Mouse (Mus musculus) heart, adult 18-20 months (tissue): ENCODE measurements around the gene Cmbl. TPM values are rescaled to one million over a fixed set of nuclear protein-coding genes. Genes with fewer than 3 reads are reported as not detected.
"Not testable (repeated sequence)": the region's sequence is repeated elsewhere in the genome, so short reads cannot be mapped to it uniquely, and the experiment has no call there.

ENCODE experiments used
- DNase-seq, 2 experiments: peaks; one replicate each; pipeline ENCODE4 v3.0.0; 2021 to 2022; ENCODE audit warnings: mixed read lengths in 1 of 2
- total RNA-seq, 2 experiments: library from RNA; stranded (reverse); gene quantifications; 2 replicates each; pipeline ENCODE4 v1.2.3; 2021

The Cmbl gene
- total RNA-seq, 2 experiments from 2014 or later, result 33.7 to 35.8 TPM

DNA sequence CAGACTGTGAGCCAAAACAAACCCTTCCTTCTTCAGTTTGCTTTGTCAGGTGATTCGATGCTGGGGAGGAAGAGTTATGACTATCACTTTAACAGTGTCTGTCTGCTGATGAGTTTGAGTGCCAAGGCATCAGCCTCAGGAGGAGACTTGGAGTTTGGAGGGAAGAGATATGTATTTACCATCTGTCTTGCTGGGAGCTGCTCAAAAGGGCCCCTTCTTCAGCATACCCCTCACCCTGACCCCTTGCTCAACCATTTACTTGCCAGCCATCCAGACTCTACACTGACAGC lies 24.7 kb upstream of the Cmbl start:
- no peak for DNase-seq

DNA sequence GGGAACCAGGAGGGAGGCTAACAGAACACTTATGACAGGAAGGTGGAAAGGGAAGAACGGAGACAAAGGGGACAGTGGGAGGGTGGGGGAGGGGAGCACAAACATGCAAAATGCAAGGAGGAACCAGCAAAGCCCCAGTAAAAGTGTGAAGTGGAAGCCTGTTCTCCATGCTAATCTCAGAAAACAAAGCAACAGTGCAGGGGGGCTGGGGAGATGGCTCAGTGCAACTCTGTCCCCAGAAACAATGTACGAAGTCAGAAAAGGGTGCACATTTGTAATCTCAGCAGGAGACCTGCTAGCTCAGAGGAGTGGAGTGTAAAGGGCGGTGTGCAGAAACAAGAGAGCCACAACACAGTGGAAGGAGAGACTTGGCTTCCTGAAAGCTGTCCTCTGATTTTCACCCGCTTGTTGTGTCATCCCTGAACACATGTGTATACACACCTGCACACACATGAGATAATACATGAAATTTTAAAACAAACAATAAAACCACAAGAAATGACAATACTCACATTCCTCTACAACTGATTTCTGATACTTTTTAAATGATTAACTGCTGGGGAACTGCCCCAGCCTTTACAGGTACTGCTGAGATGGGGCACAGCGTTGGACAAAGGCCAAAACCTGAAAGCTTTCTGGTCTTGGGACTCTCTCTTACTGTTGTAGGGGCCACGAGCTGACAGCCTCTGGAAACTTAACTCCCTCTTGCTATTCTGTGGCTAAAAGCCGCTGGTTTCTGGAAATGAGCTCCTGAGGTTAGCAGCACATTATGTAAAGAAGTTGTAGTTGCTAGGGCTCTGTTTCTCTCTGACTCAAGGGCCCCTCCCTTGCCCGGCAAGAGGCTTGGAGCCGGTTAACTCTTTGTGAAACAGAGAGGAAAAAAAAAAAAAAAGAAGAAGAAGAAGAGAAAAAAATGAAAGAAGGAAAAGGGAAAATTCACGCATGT lies 22.9 kb upstream of the Cmbl start:
- no peak for DNase-seq

DNA sequence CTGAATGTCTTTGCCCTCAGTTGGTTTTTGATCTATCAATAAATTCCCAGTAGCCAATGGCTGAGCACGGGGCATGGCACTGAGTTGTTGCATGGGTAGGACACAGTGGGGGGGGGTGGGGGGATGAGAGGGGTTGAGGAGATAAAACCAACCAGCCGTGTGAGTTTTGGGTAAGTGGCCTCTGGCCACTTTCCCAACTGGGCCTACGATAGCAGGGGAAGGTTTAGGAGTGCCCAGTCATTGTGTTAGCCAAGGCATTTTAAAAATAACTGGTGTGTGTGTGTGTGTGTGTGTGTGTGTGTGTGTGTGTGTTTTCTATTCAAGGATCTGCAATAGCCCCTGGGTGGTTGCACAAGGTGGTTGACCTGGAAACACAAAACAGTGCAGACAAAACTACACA lies 21.9 kb upstream of the Cmbl start:
- peak; percentile 49 to 68 for DNase-seq

DNA sequence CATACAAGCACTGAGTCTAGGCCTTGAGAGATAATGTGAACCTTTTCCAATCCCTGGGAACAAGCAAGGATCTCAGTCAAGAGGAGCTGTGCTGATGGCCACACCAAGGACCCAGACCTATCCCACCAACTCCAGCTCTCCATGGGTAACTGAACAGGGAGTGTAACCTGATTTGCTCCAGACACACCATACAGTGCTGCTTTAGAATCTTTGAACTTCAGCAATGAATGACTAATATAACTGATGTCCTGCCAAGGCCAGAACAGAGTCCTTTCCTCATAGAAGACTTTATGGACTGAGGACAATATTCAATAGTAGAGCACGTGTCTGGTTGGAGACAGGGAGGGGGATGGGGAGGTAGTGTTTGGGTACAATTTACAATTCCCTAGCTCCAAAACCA lies 20.1 kb upstream of the Cmbl start:
- DNase-seq, result no peak

DNA sequence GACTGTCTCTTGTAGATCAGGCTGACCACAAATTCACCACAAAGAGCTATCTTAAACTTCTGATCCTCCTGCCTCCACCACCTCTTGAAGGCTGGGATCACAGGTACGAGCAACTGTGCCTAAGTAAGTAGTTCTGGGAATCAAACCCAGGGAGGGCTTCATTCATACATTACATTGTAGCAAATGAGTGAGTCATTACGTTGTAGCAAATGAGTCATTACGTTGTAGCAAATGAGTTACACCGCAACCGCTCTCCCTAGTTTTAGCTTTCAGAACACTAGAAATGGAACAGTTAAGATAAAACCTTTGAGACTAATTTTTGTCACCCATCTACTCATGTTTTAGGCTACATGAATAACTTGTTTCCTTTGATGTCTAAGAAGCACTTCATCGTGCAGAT lies 18.9 kb upstream of the Cmbl start:
- DNase-seq, result no peak

DNA sequence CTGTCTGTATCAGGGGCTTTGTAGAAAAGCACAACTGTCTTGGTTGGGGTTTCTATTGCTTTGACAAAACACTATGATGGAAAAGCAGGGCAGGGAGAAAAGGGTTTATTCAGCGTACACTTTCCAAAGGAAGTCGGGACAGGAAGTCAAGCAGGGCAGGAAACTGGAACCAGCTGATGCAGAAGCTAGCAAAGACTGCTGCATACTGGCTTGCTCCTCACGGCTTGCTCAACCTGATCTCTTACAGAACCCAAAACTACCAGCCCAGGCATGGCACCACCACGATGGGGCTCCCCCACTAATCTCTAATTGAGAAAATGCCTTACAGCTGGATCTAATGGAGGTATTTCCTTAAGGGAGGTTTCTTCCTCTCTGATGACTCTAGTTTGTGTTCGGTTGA lies 17.8 kb upstream of the Cmbl start:
- no peak for DNase-seq

DNA sequence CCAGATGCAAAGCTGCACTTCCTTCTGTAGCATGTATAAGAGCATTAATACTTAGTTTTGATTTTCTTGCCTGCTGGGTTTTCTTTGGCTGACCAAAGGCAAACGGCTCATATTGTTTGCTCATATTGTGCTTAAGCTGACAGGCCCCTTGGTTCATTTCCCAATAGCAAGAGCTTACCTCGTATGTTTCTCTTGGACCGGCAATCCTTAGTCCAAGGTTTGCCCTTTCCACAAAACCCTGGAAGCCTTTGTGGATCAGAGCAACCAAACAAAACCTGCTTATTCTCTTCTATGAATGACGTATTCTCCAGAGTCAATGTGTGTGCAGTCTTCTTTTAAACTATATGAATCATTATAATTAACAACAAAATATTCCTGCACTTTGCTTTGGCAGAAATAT lies 14.8 kb upstream of the Cmbl start:
- no peak for DNase-seq

DNA sequence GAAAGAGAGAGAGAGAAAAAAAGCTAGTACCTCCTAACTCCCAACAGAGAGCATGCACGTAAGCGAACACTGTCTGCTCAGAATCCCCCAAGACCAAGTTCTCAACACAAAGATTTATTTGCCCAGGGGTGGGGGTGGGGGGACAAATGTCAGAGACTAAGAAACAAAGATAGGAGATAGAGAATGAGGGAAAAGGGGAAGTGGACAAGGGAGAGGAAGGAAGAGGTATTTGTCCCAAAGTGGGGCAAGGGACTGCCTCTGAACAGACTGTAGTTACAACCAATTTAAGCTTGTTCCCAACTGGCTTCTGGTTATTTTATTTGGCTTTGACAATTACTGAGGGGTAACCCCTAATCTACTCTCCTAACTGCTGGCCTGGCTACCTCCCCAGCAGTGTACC lies 10.3 kb upstream of the Cmbl start:
- no peak for DNase-seq

DNA sequence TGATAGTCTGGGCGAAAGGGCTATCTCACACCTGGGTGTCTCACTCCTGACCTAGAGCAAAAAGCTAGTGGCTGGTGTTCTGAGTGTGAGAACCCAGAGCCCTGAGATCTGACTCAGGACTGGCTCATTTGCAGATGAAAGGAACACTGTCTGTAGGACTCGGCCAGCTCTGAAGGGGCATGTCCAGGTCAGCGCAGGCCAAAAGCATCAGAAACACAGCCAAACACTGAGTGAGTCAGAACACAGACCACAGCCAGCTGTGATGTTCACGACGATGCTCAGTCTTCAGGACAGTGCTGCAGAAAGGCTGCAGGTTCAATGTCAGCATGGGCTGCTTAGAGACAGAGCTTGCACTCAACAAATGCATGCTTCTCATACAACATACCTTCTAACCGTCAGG lies 3.8 kb upstream of the Cmbl start:
- DNase-seq, result no peak

DNA sequence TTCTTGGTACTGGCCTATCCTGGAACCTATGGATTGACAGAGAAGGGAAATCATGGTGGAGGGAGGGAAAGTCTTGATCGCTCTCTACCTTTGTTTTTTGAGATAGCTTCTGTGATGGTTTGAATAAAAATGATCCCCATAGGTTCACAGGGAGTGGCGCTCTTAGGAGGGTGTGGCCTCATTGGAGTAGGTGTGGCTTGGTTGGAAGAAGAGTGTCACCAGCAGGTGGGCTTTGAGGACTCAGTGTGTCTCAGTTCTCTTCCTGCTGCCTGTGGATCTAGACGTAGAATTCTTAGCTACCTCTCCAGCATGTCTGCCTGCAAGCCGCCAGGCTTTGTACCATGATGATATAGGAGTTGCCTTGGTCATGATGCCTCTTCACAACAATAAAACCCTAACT lies 3.2 kb upstream of the Cmbl start:
- no peak for DNase-seq

DNA sequence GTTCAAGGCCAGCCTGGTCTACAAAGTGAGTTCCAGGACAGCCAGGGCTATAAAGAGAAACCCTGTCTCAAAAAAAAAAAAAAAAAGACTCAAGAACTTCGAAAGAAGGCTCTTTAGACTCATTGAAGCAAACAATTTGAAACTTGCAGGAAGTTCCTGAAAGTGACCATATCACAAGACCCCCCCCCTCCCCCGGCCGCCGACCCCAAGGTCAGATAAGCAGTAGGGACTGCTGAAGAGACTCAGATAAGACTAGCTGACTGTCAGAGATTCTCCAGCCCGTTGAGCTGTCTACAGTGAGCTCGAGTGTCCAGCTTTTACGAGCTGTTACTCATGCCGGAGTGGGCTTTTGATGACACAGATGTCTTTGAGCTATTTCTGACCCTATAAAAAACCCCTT lies 2.3 kb upstream of the Cmbl start:
- no peak for DNase-seq

DNA sequence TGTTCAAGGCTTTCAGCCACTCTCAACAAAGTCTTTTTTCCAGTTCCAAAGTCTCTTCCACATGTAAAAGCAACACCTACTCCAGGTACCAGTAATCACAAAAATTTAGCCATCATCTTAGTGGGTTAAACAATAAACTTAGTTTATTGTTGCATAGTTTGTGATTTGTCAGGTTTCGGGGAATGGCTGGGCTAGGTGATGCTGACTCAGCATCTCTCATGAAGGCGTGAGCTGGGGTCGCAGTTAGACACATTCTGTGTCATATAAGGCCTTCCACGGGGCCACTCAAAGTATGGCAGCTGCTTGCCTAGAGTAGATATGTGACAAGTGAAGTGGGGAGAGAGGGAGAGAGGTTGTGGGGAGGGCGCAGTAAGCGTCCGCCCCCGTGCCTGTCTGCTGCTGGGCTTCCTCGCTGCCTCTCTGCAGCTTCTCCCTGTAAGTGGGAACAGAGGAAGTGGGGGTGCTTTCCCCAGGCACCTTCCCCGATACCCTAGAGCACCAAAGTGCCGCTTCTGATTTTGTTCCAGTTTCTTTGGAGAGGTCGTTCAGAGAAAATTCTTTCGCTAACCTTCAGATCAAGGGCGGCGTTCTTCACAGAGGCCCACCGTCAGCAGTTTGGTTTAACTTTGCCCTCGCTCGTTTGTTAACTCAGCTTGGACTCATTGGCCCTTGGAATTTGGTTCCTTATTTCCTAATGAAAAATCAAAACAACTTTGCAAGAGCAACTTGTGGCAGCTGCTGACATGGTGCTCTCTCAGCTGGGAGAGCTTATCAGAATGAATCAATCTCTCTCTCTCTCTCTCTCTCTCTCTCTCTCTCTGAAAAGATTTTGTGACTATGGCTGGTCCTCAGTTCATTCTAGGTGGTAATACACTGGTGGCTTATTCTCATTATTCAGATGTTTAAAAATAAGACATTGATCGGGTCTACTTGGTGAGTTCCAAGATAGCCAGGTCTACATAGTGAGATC lies 1.3 kb upstream of the Cmbl start:
- DNase-seq, result no peak

DNA sequence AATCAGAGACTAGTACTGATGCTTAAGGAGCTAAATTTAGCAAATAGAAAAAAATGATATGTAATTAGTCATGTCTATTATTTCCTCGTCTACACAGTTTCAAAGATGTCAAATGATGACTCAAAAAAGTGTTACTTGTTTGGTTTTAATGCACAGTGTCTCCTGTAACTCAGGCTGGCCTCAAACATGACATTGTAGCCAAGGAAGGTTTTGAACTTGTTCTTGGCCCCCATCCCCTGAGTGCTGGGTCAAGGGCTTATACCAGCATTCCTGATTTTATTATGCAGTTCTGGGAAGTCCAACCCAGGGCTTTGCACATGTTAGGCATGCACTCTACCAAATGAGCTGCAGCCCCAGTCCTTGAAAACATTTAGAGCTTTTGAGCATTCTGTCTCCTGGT lies 597 bp downstream of the Cmbl start:
- DNase-seq, result no peak

DNA sequence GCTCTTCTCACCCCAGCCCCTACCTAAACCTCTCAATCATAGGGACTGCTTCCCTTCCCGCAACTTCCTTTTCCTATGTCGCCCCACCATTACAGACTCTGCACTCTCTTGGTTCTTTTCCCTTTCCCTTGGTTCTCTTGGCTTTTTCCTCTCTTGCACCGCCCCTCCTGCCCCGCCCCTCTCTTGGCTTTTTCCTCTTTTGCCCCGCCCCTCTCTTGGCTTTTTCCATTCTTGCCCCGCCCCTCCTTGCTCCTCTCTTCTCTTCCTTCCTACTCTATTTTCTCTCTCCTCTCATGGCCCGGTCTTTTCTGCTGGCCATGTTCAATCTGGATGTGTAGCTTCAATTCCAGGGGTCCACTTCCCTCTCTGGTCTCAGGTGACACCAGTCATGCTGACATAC lies 2.2 kb downstream of the Cmbl start:
- no peak for DNase-seq

DNA sequence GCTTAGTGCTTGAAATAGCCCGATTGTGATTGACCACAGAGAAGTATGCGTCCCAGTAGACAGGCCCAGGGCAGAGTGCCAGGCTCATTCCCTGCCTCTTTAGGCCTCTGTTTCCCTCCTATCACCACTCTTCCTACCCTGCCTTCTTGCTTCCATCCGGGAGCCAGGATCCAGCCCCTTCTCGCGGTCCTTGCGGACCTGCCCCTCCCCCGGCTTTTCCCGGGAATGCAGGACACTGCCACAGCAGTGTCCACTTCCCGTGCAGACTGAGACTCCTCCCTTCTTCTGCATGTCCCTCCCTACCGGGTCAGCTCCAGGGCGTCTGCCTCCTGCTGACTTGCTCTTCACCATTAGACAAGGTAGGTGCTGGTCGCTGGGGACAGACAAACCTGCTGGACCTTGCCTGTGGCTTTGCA lies 3.4 kb downstream of the Cmbl start:
- DNase-seq, result peak; percentile 64 to 69

DNA sequence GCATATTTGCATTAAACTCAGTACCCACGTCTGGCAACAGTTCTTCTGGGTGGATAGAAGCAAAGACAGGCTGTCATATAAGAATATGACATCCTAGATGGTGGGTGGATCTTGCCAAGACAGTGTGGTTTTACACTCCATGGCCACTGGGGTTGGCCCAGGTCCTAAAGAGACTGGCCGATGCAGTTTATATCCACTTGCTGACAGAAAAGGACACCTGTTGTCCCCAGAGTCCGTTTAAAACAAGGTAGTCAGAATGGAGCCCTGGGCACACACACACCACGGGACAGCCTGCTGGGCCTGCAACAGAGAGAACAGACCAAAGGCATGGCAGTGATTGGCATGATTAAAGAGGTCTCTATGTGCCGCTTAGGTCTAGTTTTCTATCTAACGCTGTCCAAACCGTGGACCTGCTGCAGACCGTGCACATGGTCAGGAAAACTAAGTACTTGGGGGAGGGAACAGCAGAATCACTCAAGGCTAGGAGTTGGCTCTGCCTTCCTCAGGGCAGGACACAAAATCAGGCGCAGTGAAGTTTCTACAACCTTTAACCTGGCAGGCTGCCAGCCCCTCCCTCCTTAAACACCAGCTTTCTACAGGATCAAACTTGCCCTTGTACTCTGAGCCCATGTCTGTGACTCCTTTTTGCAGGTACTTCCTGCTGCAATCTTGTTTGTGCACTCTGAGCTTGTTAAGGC lies 4.3 kb downstream of the Cmbl start:
- peak in 1 of 2 experiments; percentile 18 for DNase-seq

DNA sequence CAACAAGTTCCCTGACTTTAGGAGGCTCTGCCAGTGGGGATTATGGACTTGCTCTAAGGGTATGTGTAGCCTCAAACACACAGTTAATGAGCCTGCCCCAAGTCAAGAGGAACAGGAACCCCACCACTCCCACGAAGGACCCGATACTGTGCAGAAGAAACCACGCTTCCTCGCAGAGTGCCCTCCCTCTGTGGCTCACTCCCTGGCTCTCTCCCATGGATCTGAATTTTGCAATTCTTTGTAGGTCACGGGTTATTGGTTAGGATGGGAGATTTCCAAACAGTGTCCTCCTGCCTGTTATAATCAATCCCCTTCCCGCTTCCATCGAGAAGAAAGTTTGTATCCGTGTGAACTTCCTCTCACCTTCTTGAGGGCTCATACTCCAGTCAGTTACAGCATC lies 5.8 kb downstream of the Cmbl start:
- DNase-seq, result peak in 1 of 2 experiments; percentile 24

DNA sequence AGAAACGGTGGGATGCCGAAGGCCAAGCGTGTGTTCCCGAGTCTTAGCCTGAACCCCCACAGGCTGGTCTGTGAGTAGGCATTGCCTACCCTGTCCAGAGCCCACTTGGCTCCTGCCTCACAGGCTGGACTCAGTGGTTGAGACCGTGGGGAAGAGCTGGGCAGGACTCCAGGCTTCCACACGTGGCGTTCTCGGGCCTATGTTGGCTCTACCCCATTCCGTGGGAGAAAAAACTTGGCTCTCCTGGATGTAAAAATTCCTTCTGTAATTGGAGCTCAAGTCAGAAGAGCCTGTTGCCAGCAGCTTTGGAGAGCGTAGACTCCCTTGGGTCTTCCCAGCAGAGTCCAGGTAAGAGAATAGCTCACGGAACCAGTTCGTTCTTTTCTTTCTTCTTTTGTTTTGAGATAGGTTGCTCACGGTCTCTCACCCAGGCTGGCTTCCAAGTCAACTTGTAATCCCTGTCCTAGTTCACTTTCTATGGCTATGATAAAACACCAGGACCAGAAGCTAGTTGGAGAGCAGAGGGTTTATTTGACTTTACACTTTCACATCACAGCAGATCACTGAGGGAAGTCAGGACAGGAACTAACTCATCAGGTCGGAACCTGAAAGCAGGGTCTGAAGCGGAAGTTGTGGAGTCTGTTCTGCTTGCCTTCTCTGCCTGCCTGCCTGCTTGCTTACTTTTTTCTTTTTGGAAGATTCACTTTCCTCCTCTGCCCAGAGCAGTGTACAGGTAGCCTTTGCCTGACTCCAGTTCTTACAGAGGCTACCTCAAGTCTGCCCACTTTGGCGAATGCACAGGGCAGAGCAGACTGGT lies 6.9 kb downstream of the Cmbl start:
- peak; percentile 45 to 58 for DNase-seq

DNA sequence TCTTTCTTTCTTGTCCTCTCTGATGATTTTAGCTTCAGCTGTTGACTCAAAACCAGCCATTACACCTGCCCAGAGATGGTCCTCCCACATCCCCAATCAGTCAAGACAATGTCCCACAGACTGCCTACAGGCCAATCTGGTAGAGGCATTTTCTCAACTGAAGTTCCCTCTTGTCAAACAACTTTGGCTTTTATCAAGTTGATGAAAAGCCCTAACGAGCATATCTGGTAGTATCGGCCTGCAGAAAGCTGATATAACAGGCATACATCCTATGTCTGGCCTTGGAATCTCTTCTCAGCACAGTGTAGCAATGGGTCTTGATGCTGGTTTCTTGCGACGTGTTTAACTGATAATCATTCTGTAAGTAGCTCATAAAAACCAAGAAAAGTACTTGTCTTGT lies 8.1 kb downstream of the Cmbl start:
- no peak for DNase-seq

DNA sequence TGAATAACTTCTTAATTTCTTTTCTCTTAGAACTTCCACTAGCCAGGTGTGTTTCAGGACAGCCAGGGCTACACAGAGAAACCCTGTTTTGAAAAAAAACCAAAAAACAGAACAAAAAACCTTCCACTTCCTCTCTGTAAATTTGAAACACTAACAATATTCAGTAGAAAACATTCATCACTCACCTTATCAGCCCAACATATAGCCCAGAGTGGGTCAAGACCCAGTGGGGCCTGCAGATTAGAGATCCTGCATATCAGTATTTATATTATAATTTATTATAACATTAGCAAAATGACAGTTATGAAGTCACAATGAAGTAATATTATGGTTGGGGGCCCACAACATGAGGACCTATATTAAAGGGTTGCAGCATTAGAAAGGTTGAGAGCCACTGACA lies 8.5 kb downstream of the Cmbl start:
- DNase-seq, result no peak

DNA sequence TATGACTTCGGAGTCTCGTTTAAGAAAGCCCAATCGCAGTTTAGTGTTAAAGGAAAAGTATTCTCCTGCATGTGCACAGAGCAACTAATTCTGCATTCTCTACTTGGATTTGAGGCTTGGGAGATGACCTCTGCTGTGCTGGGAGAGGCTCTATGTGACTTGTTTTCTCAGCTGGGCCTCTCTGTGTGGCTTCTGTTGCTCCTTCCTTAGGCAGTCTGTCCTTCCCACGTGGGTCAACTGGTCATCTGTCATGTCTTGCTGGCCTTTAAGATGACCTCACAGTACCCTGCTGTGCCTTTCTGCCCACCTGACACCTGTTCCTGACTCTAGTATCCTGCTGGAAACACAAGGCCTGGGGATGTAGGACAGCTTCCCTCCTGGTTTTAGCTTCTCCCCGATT lies 10.9 kb downstream of the Cmbl start:
- DNase-seq, result no peak

DNA sequence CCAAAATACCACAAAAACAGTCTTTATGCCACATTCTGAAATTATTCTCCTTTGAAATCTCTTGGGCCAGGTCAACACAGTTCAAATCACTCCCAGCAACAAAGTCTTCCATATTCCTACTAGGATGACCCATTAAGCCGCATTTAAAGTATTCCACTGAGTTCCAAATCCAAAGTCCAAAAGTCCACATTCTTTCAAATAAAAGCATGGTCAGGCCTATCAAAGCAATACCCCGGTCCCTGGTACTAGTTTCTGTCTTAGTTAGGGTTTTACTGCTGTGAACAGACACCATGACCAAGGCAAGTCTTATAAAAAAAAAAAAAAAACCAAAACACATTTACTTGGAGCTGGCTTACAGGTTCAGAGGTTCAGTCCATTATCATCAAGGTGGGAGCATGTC lies 15.9 kb downstream of the Cmbl start:
- DNase-seq, result not testable (repeated sequence)
